Mouse (Mus musculus): Measurements from ENCODE around the gene Fpr3. TPM values are rescaled to one million over a fixed set of nuclear protein-coding genes. Genes with fewer than 3 reads are reported as not detected.
"Not testable (repeated sequence)": the region's sequence is repeated elsewhere in the genome, so short reads cannot be mapped to it uniquely, and the experiment has no call there.

Gene Fpr3
- not detected in 2 replicates for polyA plus RNA-seq (2012; ENCODE audit: insufficient read depth, insufficient read length, missing spikeins)

DNA sequence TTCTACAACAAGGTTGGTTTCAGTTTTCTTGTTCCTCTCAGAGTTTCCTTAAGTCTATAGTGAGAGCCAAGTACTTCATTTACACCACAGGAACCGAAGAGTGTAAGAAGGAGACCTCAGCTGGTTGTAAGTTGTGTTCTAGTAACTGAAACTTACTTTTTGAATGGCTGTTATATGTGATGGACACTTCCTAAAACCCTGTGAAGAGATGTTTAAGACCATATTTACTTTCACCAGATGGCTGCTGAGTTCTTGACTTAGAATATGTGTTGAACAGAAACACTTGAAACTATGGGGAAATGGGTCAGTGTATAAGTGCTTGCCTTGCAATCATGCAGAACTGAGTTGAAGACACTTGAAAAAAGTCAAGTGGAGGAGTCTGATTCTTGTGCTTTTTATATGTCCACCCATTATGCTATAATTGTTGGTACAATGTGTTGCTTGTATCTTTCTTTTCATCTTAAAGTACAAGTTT is at the start of gene Fpr3, which contains the start of gene Fpr2:
TSS of gene Fpr3 (plus strand) at position 79 of the 475 bp plus-strand sequence.
TSS of gene Fpr2 (plus strand) at position 51 of the 475 bp plus-strand sequence.
- Histone ChIP-seq H3K4me1 (ENCODE audit: control insufficient read depth, insufficient read depth, insufficient read length, low read length) (no peaks in the 10 kb centered on the region), H3K27ac (replicated peaks; ENCODE audit: low read depth, low read length) (no peak within 1 kb of the TSS), H3K4me3 (ENCODE audit: insufficient read depth, low read depth, low read length) (no peak within 1 kb of the TSS)

GRCm38 (mm10) chr17:17837919-17838701 is 49.5 kb upstream of the Fpr3 start:
- Histone ChIP-seq H3K27ac (replicated peaks; ENCODE audit: low read depth, low read length) (peak overlapping the region; percentile 93), H3K4me1 (ENCODE audit: control insufficient read depth, insufficient read depth, insufficient read length, low read length) (peaks cover 2% of the 10 kb centered on the region; the same call in 1 of the 2 replicates), H3K4me3 (ENCODE audit: insufficient read depth, low read depth, low read length) (peak overlapping the region; percentile 70)

- Histone ChIP-seq H3K4me3 (ENCODE audit: insufficient read depth, low read depth, low read length) (no peak overlapping the region), H3K4me1 (ENCODE audit: control insufficient read depth, insufficient read depth, insufficient read length, low read length) (peaks cover 2% of the 10 kb centered on the region; the same call in 1 of the 2 replicates), H3K27ac (replicated peaks; ENCODE audit: low read depth, low read length) (no peak overlapping the region)
Measured at GRCm38 (mm10) chr17:17839276-17839675, 48.4 kb upstream of the Fpr3 start.

DNA sequence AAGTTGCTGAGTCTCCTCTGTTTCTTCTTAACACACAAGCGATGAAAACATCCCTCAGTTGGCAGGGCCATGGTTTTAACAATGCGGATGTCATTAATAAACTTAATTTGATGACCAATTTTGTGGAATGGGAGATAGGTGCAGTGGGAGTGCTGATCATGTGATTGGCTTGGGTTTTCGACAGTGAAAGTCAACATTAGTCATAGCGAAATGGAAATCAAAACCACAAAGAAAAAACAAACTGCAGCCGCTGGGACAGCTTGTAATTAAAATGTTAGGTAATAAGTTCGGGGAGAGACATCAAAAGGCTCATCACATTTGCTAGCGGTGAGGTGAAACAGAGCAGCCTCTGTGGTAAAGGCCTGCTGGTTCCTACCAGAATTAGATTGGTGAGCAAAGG is 46.9 kb upstream of the Fpr3 start:
- Histone ChIP-seq H3K4me3 (ENCODE audit: insufficient read depth, low read depth, low read length) (no peak overlapping the region), H3K27ac (replicated peaks; ENCODE audit: low read depth, low read length) (no peak overlapping the region), H3K4me1 (ENCODE audit: control insufficient read depth, insufficient read depth, insufficient read length, low read length) (peaks cover 2% of the 10 kb centered on the region; the same call in 1 of the 2 replicates)

- H3K4me3 ChIP-seq (ENCODE audit: insufficient read depth, low read depth, low read length), result no peak overlapping the region
- no peaks in the 10 kb centered on the region for H3K4me1 ChIP-seq (ENCODE audit: control insufficient read depth, insufficient read depth, insufficient read length, low read length)
- no peak overlapping the region for H3K27ac ChIP-seq (replicated peaks; ENCODE audit: low read depth, low read length)
Measured at GRCm38 (mm10) chr17:17843534-17844261, 44.0 kb upstream of the Fpr3 start.

DNA sequence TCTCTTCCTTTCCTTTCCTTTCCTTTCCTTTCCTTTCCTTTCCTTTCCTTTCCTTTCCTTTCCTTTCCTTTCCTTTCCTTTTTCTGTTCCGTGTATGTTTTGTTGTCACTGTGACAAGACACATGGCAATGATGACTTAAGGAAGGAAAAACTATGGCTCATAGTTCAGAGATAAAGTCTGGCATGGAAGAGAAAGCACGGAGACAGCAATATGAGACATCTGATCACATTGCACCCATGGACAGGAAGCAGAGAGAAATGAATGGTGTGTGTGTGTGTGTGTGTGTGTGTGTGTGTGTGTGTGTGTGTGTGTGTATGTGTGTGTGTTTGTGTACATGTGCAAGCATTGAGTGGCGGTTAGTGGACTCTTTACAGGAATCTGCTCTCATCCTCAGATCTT is 43.0 kb upstream of the Fpr3 start:
- not testable (repeated sequence) for H3K4me1 ChIP-seq (ENCODE audit: control insufficient read depth, insufficient read depth, insufficient read length, low read length); H3K27ac ChIP-seq (replicated peaks; ENCODE audit: low read depth, low read length); H3K4me3 ChIP-seq (ENCODE audit: insufficient read depth, low read depth, low read length)

DNA sequence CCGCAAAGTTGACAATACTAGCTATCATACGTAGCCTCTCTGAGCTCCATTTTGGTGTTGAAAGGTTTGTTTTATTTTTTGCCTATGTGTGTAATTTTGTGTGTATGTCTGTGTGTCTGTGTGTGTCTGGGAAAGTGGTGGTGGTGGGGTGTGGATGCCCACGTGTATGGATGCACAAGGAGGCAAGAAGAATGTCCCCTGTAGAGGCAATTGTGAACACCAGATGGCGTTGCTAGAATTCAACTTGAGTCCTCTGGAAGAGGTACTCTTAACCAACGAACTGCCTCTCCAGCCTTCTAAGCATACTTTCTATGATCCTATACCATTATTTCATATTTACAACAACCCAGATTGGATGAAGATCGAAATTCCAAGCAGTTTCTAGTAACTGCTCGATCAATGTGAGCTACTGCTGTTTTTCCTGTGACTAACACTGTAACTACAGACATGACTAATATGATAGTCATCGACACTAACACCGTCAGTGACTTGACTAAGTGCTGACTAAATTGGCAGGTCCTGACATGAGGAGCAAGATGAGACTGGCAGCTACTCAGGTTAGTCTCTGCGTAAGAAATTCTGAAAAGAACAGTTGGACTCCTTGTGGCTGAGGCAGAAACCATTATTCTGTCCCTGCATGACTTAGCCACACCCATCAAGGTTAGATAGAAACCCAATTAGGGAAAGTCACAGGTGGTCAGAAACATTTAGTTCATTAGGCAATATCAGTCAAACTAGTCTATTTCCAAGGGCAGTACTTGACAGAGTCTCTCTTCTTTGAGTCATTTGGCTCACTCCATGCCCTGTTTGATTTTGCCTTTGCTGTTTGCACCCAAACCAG is 42.2 kb upstream of the Fpr3 start:
- no peaks in the 10 kb centered on the region for H3K4me1 ChIP-seq (ENCODE audit: control insufficient read depth, insufficient read depth, insufficient read length, low read length)
- H3K27ac ChIP-seq (replicated peaks; ENCODE audit: low read depth, low read length), result no peak overlapping the region

GRCm38 (mm10) chr17:17848988-17849387 is 38.7 kb upstream of the Fpr3 start:
- no peak overlapping the region for H3K4me3 ChIP-seq (ENCODE audit: insufficient read depth, low read depth, low read length)
- H3K27ac ChIP-seq (replicated peaks; ENCODE audit: low read depth, low read length), result no peak overlapping the region
- no peaks in the 10 kb centered on the region for H3K4me1 ChIP-seq (ENCODE audit: control insufficient read depth, insufficient read depth, insufficient read length, low read length)

More for the DNA sequence above, 42.2 kb upstream of the Fpr3 start:
- no peak overlapping the region for H3K4me3 ChIP-seq (ENCODE audit: insufficient read depth, low read depth, low read length)

GRCm38 (mm10) chr17:17849906-17850712 is 37.5 kb upstream of the Fpr3 start:
- no peak overlapping the region for H3K4me3 ChIP-seq (ENCODE audit: insufficient read depth, low read depth, low read length)
- no peak overlapping the region for H3K27ac ChIP-seq (replicated peaks; ENCODE audit: low read depth, low read length)
- no peaks in the 10 kb centered on the region for H3K4me1 ChIP-seq (ENCODE audit: control insufficient read depth, insufficient read depth, insufficient read length, low read length)

- Histone ChIP-seq H3K4me1 (ENCODE audit: control insufficient read depth, insufficient read depth, insufficient read length, low read length) (no peaks in the 10 kb centered on the region), H3K4me3 (ENCODE audit: insufficient read depth, low read depth, low read length) (no peak within 1 kb of the TSS), H3K27ac (replicated peaks; ENCODE audit: low read depth, low read length) (no peak within 1 kb of the TSS)
Measured at GRCm38 (mm10) chr17:17855064-17855838, 32.4 kb upstream of the Fpr3 start, which contains the start of gene Has1. Has1 (minus strand) TSS chr17:17855205.

- Histone ChIP-seq H3K4me1 (ENCODE audit: control insufficient read depth, insufficient read depth, insufficient read length, low read length) (no peaks in the 10 kb centered on the region), H3K27ac (replicated peaks; ENCODE audit: low read depth, low read length) (no peak overlapping the region), H3K4me3 (ENCODE audit: insufficient read depth, low read depth, low read length) (no peak overlapping the region)
Measured at GRCm38 (mm10) chr17:17856612-17857011, 31.0 kb upstream of the Fpr3 start.

DNA sequence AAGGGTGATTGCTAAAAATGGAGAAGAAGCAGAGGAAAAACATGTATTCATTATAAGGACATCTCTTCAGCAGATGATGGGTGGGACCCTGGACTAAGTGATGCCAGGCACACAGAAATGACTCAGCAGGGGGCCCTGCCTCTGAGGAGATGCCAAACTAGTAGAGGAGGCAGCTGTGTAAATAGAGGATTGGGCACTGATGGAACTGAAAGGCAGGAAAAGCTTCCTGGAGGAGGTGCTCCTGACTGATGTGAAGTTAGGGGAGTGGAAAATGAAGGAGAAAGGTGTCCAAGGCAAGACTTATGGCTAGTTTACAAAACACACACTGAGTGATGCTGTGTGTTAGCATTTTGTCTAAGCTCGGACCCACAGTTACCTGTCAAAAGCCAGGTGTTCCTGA is 30.2 kb upstream of the Fpr3 start:
- H3K4me3 ChIP-seq (ENCODE audit: insufficient read depth, low read depth, low read length), result no peak overlapping the region
- H3K27ac ChIP-seq (replicated peaks; ENCODE audit: low read depth, low read length), result no peak overlapping the region
- H3K4me1 ChIP-seq (ENCODE audit: control insufficient read depth, insufficient read depth, insufficient read length, low read length), result no peaks in the 10 kb centered on the region

DNA sequence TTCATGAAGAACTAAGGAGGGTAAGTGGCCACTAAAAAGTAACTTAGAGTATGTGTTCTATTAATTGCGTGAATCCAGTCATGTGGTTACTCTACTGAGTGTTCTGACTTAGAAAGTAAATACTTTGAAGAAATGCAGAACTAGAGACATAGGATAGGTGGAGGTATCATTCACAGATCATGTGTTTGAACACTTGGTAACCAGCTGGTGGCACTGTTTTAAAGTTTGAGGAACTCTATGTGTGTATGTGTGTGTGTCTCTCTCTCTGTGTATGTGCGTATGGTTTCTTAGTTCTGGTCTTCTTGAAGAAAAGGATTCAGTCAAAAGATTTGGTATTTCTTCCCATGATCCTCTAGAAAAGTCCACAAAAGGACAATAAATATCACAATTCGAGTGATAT is 27.5 kb upstream of the Fpr3 start:
- H3K4me1 ChIP-seq (ENCODE audit: control insufficient read depth, insufficient read depth, insufficient read length, low read length), result no peaks in the 10 kb centered on the region
- H3K4me3 ChIP-seq (ENCODE audit: insufficient read depth, low read depth, low read length), result no peak overlapping the region
- no peak overlapping the region for H3K27ac ChIP-seq (replicated peaks; ENCODE audit: low read depth, low read length)
